Mouse (Mus musculus) limb, embryonic 14.5 days (tissue): Measurements from ENCODE around the gene A930018P22Rik. TPM values are rescaled to one million over a fixed set of nuclear protein-coding genes. Genes with fewer than 3 reads are reported as not detected.
"Not testable (repeated sequence)": the region's sequence is repeated elsewhere in the genome, so short reads cannot be mapped to it uniquely, and the experiment has no call there.

Experiments
- ATAC-seq: fragments of 200-750 bp; cut with Nextera tagmentation; 2 replicates; pipeline ENCODE4 v1.8.0; 2017; ENCODE audit warnings: low read depth, moderate number of reproducible peaks, moderate TSS enrichment; ENCODE audit not compliant: low FRiP score
- DNase-seq: peaks from one replicate; pipeline ENCODE4 v3.0.0-alpha.2; 2015; ENCODE audit warnings: low spot score
- H3K27ac ChIP-seq: fragments of 300-500 bp; sonication (generic); replicated peaks from 2 replicates; pipeline ENCODE4 v1.5.1; 2014; ENCODE audit warnings: low read depth, mild to moderate bottlenecking, low read length, moderate library complexity, mixed read lengths
- H3K27me3 ChIP-seq: fragments of 300-500 bp; sonication (generic); 2 replicates; pipeline ENCODE4 v1.6.1; 2014; ENCODE audit warnings: low read length, mixed read lengths; ENCODE audit not compliant: control insufficient read depth, insufficient read depth
- H3K36me3 ChIP-seq: fragments of 300-500 bp; sonication (generic); 2 replicates; pipeline ENCODE4 v1.6.1; 2014; ENCODE audit warnings: mild to moderate bottlenecking, low read length, moderate library complexity, mixed read lengths; ENCODE audit not compliant: control insufficient read depth, insufficient read depth
- H3K4me1 ChIP-seq: fragments of 300-500 bp; sonication (generic); 2 replicates; pipeline ENCODE4 v1.6.1; 2014; ENCODE audit warnings: antibody characterized with exemption, low read length, mixed read lengths; ENCODE audit not compliant: control insufficient read depth, insufficient read depth
- H3K4me2 ChIP-seq: fragments of 300-500 bp; sonication (generic); replicated peaks from 2 replicates; pipeline ENCODE4 v1.6.1; 2014; ENCODE audit warnings: low read depth, mild to moderate bottlenecking, low read length, moderate library complexity; ENCODE audit not compliant: severe bottlenecking
- H3K4me3 ChIP-seq: fragments of 300-500 bp; sonication (generic); replicated peaks from 2 replicates; pipeline ENCODE4 v1.5.1; 2014; ENCODE audit warnings: low read length
- H3K9ac ChIP-seq: fragments of 300-500 bp; sonication (generic); 2 replicates; pipeline ENCODE4 v1.6.1; 2014; ENCODE audit warnings: mild to moderate bottlenecking, low read depth, low read length, moderate library complexity; ENCODE audit not compliant: severe bottlenecking
- H3K9me3 ChIP-seq: fragments of 300-500 bp; sonication (generic); 2 replicates; pipeline ENCODE4 v1.6.1; 2016; ENCODE audit warnings: low read length; ENCODE audit not compliant: control insufficient read depth
- POLR2A ChIP-seq: fragments of 200-500 bp; IDR thresholded peaks from 2 replicates; pipeline ENCODE4 v1.8.0; 2012; ENCODE audit warnings: inconsistent platforms, mild to moderate bottlenecking, moderate library complexity, borderline replicate concordance; ENCODE audit not compliant: insufficient read depth, insufficient read length; ENCODE audit errors: extremely low read depth
- WGBS: fragments of 180-500 bp; shearing (Covaris S2); extraction: QIAGEN DNeasy Blood & Tissue Kit; methylation state at CpG from one replicate; pipeline ENCODE4 v1.1.7; 2014; 5-methylcytosine and 5-hydroxymethylcytosine counted together
- polyA plus RNA-seq, 2 experiments: library from polyadenylated mRNA; depleted of rRNA in 1 of 2; stranded (reverse) in 1 of 2; unstranded in 1 of 2; fragments of >200 nt; fragmentation: Nextera tagmentation in 1 of 2; extraction: Ambion mirVana in 1 of 2; gene quantifications; 2 replicates each; pipeline versions ENCODE4 v1.2.1 to v1.2.3; 2012 to 2014

The A930018P22Rik gene
- polyA plus RNA-seq, 2 experiments = 0.10 to 0.23 TPM

DNA sequence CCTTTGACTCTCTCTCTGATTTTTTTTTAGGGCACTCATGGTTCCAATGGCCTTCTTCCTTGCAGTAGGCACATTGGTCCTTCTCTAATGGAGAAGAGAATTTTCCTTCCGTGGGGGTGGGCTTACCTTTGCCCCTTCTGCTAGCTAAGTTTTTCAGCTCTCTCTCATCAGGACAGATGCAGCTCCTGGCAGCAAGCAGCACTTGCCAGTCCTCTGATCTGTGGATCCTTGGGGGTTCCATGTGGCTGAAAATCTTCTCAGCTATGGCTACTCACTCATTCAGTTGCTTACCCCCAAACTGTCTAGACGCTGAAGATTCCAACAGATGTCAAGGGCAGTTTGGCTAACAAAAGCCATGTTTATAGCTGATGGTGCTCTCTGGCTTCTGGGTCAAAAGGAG, 29.3 kb upstream of the A930018P22Rik start:
- no peaks in the 10 kb centered on the region for H3K36me3 ChIP-seq
- H3K4me3 ChIP-seq = no peak overlapping the region
- peaks cover 4% of the 10 kb centered on the region; the same call in 1 of the 2 replicates for H3K4me1 ChIP-seq
- WGBS = 84% methylated on average over 2 of the region's 2 CpGs
- H3K27ac ChIP-seq = no peak overlapping the region
- ATAC-seq (no peak), DNase-seq (no peak)
- no peaks in the 10 kb centered on the region for H3K9me3 ChIP-seq
- no peak for TF ChIP-seq POLR2A
- no peak overlapping the region for H3K4me2 ChIP-seq
- no peak overlapping the region for H3K9ac ChIP-seq
- H3K27me3 ChIP-seq = no peaks in the 10 kb centered on the region

GRCm38 (mm10) chr2:104095741-104096213, 26.8 kb upstream of the A930018P22Rik start, which contains the start of gene Cd59a:
Gene Cd59a (plus strand): TSS chr2:104095801.
- Histone ChIP-seq H3K27ac (0 out of 2 replicates have a peak within 1 kb of the TSS, but pooled peaks have one; percentile 33), H3K4me1 (peaks cover 4% of the 10 kb centered on the region; the same call in 1 of the 2 replicates), H3K4me2 (peak within 1 kb of the TSS; percentile 67), H3K9ac (peak within 1 kb of the TSS; percentile 59), H3K36me3 (no peaks in the 10 kb centered on the region), H3K4me3 (peak within 1 kb of the TSS; percentile 44), H3K9me3 (no peaks in the 10 kb centered on the region), H3K27me3 (no peaks in the 10 kb centered on the region)
- WGBS = 10% methylated on average over 15 of the region's 15 CpGs
- peak; percentile 87 for DNase-seq
- ATAC-seq = peak; percentile 87
- TF ChIP-seq POLR2A = no peak

DNA sequence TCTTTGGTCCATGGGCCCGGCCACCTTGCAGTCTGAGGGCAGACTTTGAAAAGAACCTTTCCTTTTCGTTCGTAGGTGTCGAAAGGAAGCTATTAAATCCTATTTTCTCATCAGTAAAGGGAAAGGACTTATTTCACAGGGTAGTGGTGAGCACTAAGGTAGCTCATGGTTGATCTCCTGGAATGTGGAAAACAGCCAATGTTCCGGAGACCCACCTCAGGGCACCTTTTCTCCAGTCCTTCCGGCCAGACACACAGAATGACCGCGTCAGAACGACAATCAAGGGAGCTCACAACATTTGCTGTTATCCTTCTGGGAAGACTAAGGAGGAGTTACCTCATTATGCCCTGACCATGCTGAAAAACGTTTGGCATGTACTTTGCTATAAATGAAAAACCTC, 26.3 kb upstream of the A930018P22Rik start:
- Histone ChIP-seq H3K36me3 (no peaks in the 10 kb centered on the region), H3K9me3 (no peaks in the 10 kb centered on the region), H3K4me2 (peak overlapping the region; percentile 67), H3K27me3 (no peaks in the 10 kb centered on the region), H3K4me1 (peaks cover 4% of the 10 kb centered on the region; the same call in 1 of the 2 replicates), H3K4me3 (peak overlapping the region; percentile 44), H3K27ac (0 out of 2 replicates have a peak overlapping the region, but pooled peaks have one; percentile 33), H3K9ac (peak overlapping the region; percentile 59)
- no peak for DNase-seq
- WGBS = 42% methylated on average over 10 of the region's 10 CpGs
- no peak for ATAC-seq
- TF ChIP-seq POLR2A = no peak

DNA sequence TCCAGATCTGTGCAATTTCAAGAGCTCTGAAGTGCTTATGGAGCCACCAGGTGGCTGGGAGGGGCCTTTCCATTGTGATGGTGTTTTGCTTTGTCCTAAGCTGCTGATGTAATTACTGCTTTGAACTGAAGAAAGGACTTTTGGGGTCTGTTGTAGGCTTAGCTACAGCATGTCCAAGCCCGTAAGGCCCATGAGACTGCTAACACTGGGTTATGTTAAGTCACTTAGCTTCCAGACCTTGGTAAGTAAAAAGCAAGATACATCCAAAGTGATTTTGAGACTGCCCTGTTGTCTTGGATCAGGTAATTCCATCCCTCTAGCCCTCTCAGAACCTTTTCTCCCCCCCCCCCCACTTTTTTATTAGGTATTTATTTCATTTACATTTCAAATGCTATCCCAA, 25.8 kb upstream of the A930018P22Rik start:
- 84% methylated on average over 1 of the region's 1 CpGs for WGBS
- not testable (repeated sequence) for H3K9ac ChIP-seq, ATAC-seq, DNase-seq, H3K4me2 ChIP-seq, H3K27ac ChIP-seq, H3K9me3 ChIP-seq, H3K4me3 ChIP-seq, H3K27me3 ChIP-seq, H3K36me3 ChIP-seq, H3K4me1 ChIP-seq

DNA sequence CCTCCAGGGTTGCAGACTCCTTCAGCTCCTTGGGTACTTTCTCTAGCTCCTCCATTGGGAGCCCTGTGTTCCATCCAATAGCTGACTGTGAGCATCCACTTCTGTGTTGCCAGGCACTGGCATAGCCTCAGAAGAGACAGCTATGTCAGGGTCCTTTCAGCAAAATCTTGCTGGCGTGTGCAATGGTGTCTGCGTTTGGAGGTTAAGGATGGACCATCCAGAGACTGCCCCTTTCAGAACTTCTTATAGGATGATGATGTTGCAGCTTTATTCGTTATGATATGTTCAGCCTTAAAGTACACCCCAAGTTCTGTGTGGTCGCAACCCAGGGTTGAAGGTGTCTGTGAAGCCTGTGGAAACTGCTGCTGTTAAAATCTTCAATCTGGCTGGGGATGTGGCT, 25.2 kb upstream of the A930018P22Rik start:
- not testable (repeated sequence) for H3K36me3 ChIP-seq, H3K4me1 ChIP-seq, H3K9ac ChIP-seq, H3K9me3 ChIP-seq, ATAC-seq, H3K4me3 ChIP-seq, H3K27me3 ChIP-seq, H3K4me2 ChIP-seq, DNase-seq, H3K27ac ChIP-seq
- 94% methylated on average over 4 of the region's 4 CpGs for WGBS
